Mouse (Mus musculus) kidney, embryonic 14.5 days (tissue): Measurements from ENCODE around the gene Exosc6. TPM values are rescaled to one million over a fixed set of nuclear protein-coding genes. Genes with fewer than 3 reads are reported as not detected.
A peak's percentile ranks its signal among the peaks of the same experiment; 100 is the strongest.

Experiments used
- ATAC-seq: fragments of 200-750 bp; cut with Nextera tagmentation; 2 replicates; pipeline ENCODE4 v1.8.0; 2017; ENCODE audit warnings: moderate number of reproducible peaks, mild to moderate bottlenecking, moderate TSS enrichment, moderate library complexity; ENCODE audit not compliant: low FRiP score, low TSS enrichment
- H3K27ac ChIP-seq: fragments of 300-500 bp; sonication (generic); 2 replicates; pipeline ENCODE4 v1.5.1; 2014; ENCODE audit warnings: low read depth, mild to moderate bottlenecking, low read length, moderate library complexity, mixed read lengths
- H3K27me3 ChIP-seq: fragments of 300-500 bp; sonication (generic); 2 replicates; pipeline ENCODE4 v1.6.1; 2014; ENCODE audit warnings: mild to moderate bottlenecking, low read length; ENCODE audit not compliant: control insufficient read depth, insufficient read depth
- H3K36me3 ChIP-seq: fragments of 300-500 bp; sonication (generic); 2 replicates; pipeline ENCODE4 v1.6.1; 2014; ENCODE audit warnings: low read length, mixed read lengths; ENCODE audit not compliant: control insufficient read depth, insufficient read depth
- H3K4me1 ChIP-seq: fragments of 300-500 bp; sonication (generic); 2 replicates; pipeline ENCODE4 v1.6.1; 2014; ENCODE audit warnings: low read length, mixed read lengths; ENCODE audit not compliant: control insufficient read depth, insufficient read depth
- H3K4me2 ChIP-seq: fragments of 300-500 bp; sonication (generic); replicated peaks from 2 replicates; pipeline ENCODE4 v1.6.1; 2014; ENCODE audit warnings: low read depth, mild to moderate bottlenecking, low read length
- H3K4me3 ChIP-seq: fragments of 300-500 bp; sonication (generic); 2 replicates; pipeline ENCODE4 v1.5.1; 2014; ENCODE audit warnings: mild to moderate bottlenecking, low read length
- H3K9ac ChIP-seq: fragments of 300-500 bp; sonication (generic); 2 replicates; pipeline ENCODE4 v1.6.1; 2014; ENCODE audit warnings: low read depth, mild to moderate bottlenecking, low read length, moderate library complexity
- H3K9me3 ChIP-seq: fragments of 300-500 bp; sonication (generic); 2 replicates; pipeline ENCODE4 v1.6.1; 2016; ENCODE audit warnings: low read length; ENCODE audit not compliant: control insufficient read depth
- WGBS: fragments of 180-500 bp; shearing (Covaris S2); extraction: QIAGEN DNeasy Blood & Tissue Kit; methylation state at CpG from one replicate; pipeline ENCODE4 v1.1.7; 2014; 5-methylcytosine and 5-hydroxymethylcytosine counted together
- polyA plus RNA-seq: library from polyadenylated mRNA; unstranded; fragments of >200 nt; fragmentation: Nextera tagmentation; extraction: Ambion mirVana; gene quantifications from 2 replicates; pipeline ENCODE4 v1.2.1, GENCODE M21; 2014

Exosc6 gene
- polyA plus RNA-seq, 1 experiment from 2014 or later, result 53.3 TPM

DNA sequence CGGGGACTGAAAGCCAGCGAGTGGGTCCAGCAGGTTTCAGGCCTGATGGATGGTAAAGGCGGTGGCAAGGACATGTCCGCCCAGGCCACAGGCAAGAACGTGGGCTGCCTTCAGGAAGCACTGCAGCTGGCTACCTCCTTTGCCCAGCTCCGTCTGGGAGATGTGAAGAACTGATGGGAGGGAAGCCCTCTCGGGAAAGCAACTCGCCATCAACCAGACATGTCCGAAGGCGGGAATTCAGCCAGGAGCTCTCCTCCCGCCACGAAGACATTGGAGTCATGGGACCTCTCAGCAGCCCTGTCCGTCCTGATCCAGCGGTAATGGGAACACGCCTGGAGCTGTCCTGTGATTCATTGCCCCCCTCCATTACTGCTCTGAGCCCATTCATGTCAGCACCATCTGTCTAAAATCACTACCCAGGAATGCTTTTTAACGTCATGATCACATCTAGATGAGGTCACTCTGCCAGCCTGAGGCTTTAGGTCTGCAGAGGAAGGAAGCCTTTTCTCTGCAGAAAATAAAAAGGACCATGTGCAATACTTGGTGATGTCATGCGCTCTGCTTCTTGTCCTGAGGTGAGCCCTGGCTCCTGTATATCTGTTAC lies 1.0 kb upstream of the Exosc6 start:
- WGBS, result 89% methylated on average over 17 of the region's 17 CpGs
- no peaks in the 10 kb centered on the region for H3K9me3 ChIP-seq
- no peak overlapping the region for H3K4me3 ChIP-seq
- H3K4me1 ChIP-seq, result peaks cover 5% of the 10 kb centered on the region; the same call in 1 of the 2 replicates
- H3K4me2 ChIP-seq, result no peak overlapping the region
- ATAC-seq, result no peak
- H3K27ac ChIP-seq, result no peak overlapping the region
- no peaks in the 10 kb centered on the region for H3K27me3 ChIP-seq
- no peak overlapping the region for H3K9ac ChIP-seq
- peaks cover 63% of the 10 kb centered on the region for H3K36me3 ChIP-seq

- peaks cover 58% of the 10 kb centered on the region for H3K36me3 ChIP-seq
- H3K27me3 ChIP-seq, result no peaks in the 10 kb centered on the region
- H3K27ac ChIP-seq, result no peak overlapping the region
- no peak for ATAC-seq
- H3K4me1 ChIP-seq, result peaks cover 5% of the 10 kb centered on the region; the same call in 1 of the 2 replicates
- H3K9me3 ChIP-seq, result no peaks in the 10 kb centered on the region
- H3K4me2 ChIP-seq, result no peak overlapping the region
- peak overlapping the region; percentile 97; the same call in 1 of the 2 replicates for H3K4me3 ChIP-seq
- WGBS, result 70% methylated on average over 2 of the region's 2 CpGs
- no peak overlapping the region for H3K9ac ChIP-seq
Observed at GRCm38 (mm10) chr8:111055661-111056060, 478 bp upstream of the Exosc6 start.

- H3K9me3 ChIP-seq, result no peaks in the 10 kb centered on the region
- peak overlapping the region; percentile 94 for H3K9ac ChIP-seq
- peak overlapping the region; percentile 91 for H3K4me2 ChIP-seq
- H3K4me3 ChIP-seq, result peak overlapping the region; percentile 97
- ATAC-seq, result peak; percentile 65
- peaks cover 47% of the 10 kb centered on the region for H3K36me3 ChIP-seq
- WGBS, result 1% methylated on average over 47 of the region's 63 CpGs
- H3K4me1 ChIP-seq, result peaks cover 11% of the 10 kb centered on the region; the same call in 1 of the 2 replicates
- peak overlapping the region; percentile 93 for H3K27ac ChIP-seq
- H3K27me3 ChIP-seq, result no peaks in the 10 kb centered on the region; the same call in 1 of the 2 replicates
Observed at GRCm38 (mm10) chr8:111056691-111057293, 653 bp downstream of the Exosc6 start.

GRCm38 (mm10) chr8:111058946-111059572 lies 2.9 kb downstream of the Exosc6 start:
- Histone ChIP-seq H3K4me2 (no peak overlapping the region), H3K4me3 (no peak overlapping the region), H3K36me3 (peaks cover 25% of the 10 kb centered on the region), H3K27me3 (no peaks in the 10 kb centered on the region; the same call in 1 of the 2 replicates), H3K4me1 (peaks cover 11% of the 10 kb centered on the region; the same call in 1 of the 2 replicates), H3K27ac (peak overlapping the region; percentile 30; the same call in 1 of the 2 replicates), H3K9ac (no peak overlapping the region), H3K9me3 (no peaks in the 10 kb centered on the region)
- no peak for ATAC-seq
- 67% methylated on average over 2 of the region's 2 CpGs for WGBS

DNA sequence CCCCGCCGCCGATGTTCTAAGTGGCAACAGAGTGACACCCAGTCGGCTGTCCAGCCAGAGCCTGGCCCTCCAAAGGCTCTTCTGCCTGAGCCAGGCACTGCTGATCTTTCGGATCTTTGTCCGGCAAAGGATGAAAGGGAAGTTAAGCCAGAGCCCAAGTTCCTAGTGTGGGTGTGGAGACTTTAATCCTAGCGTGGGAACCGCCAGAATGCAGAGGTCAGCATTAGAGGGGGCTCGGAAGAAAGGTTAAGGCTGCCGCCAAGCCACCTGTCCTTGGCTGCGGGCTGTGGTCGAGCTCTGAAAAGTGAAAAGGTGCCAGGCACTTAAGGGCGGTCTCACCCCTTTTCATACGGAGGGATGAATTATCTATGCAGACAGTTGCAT lies 5.5 kb downstream of the Exosc6 start:
- ATAC-seq, result no peak; the same call in 1 of the 2 replicates
- Histone ChIP-seq H3K27ac (0 out of 2 replicates have a peak overlapping the region, but pooled peaks have one; percentile 39), H3K9ac (peak overlapping the region; percentile 43), H3K4me2 (peak overlapping the region; percentile 66), H3K27me3 (no peaks in the 10 kb centered on the region; the same call in 1 of the 2 replicates), H3K4me1 (peaks cover 11% of the 10 kb centered on the region; the same call in 1 of the 2 replicates), H3K4me3 (peak overlapping the region; percentile 60), H3K9me3 (no peaks in the 10 kb centered on the region), H3K36me3 (peaks cover 7% of the 10 kb centered on the region; the same call in 1 of the 2 replicates)
- WGBS, result under 1% methylated on average over 14 of the region's 14 CpGs

GRCm38 (mm10) chr8:111062072-111062757 lies 6.1 kb downstream of the Exosc6 start:
- Histone ChIP-seq H3K4me3 (peak overlapping the region; percentile 60), H3K9me3 (no peaks in the 10 kb centered on the region), H3K9ac (peak overlapping the region; percentile 43), H3K27ac (peak overlapping the region; percentile 39; the same call in 1 of the 2 replicates), H3K27me3 (no peaks in the 10 kb centered on the region; the same call in 1 of the 2 replicates), H3K4me1 (peaks cover 11% of the 10 kb centered on the region; the same call in 1 of the 2 replicates), H3K36me3 (peaks cover 7% of the 10 kb centered on the region; the same call in 1 of the 2 replicates), H3K4me2 (peak overlapping the region; percentile 66)
- WGBS, result under 1% methylated on average over 27 of the region's 27 CpGs
- ATAC-seq, result peak; percentile 87

DNA sequence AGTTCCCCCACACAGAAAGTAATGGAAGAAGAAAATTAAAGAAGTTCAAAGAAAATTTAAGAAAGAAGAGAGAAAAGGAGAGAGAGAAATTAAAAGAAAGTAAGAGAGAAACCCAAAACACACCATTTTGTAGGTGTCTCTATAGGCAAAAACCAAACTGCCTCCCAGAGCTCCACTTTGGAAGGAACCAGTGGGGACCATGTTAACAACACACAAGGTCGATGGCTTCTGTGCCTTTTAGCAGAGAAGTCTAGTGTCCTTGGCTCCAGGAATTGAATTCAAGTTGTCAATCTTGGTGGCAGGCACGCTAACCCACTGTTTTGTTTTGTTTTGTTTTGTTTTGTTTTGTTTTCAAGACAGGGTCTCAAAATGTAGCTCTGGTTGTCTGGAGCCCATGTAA lies 6.8 kb downstream of the Exosc6 start:
- WGBS, result 60% methylated on average over 2 of the region's 2 CpGs
- Histone ChIP-seq H3K27ac (no peak overlapping the region), H3K9ac (no peak overlapping the region), H3K27me3 (no peaks in the 10 kb centered on the region; the same call in 1 of the 2 replicates), H3K4me1 (peaks cover 7% of the 10 kb centered on the region; the same call in 1 of the 2 replicates), H3K4me3 (peak overlapping the region; percentile 60; the same call in 1 of the 2 replicates), H3K36me3 (peaks cover 5% of the 10 kb centered on the region; the same call in 1 of the 2 replicates), H3K9me3 (no peaks in the 10 kb centered on the region), H3K4me2 (peak overlapping the region; percentile 27)
- ATAC-seq, result no peak

- Histone ChIP-seq H3K36me3 (no peaks in the 10 kb centered on the region), H3K4me2 (no peak overlapping the region), H3K9ac (no peak overlapping the region), H3K4me1 (peaks cover under 1% of the 10 kb centered on the region; the same call in 1 of the 2 replicates), H3K27ac (no peak overlapping the region), H3K9me3 (no peaks in the 10 kb centered on the region), H3K4me3 (no peak overlapping the region), H3K27me3 (no peaks in the 10 kb centered on the region; the same call in 1 of the 2 replicates)
- WGBS, result 62% methylated on average over 4 of the region's 4 CpGs
- ATAC-seq, result no peak
Observed at GRCm38 (mm10) chr8:111066308-111066707, 10.2 kb downstream of the Exosc6 start.
